Mouse (Mus musculus): Measurements from ENCODE around the gene Kazn. TPM values are rescaled to one million over a fixed set of nuclear protein-coding genes. Genes with fewer than 3 reads are reported as not detected.
A peak's percentile ranks its signal among the peaks of the same experiment; 100 is the strongest.

Gene Kazn
- total RNA-seq, 2 experiments from 2014 or later: 82.9 to 90.9 TPM

DNA sequence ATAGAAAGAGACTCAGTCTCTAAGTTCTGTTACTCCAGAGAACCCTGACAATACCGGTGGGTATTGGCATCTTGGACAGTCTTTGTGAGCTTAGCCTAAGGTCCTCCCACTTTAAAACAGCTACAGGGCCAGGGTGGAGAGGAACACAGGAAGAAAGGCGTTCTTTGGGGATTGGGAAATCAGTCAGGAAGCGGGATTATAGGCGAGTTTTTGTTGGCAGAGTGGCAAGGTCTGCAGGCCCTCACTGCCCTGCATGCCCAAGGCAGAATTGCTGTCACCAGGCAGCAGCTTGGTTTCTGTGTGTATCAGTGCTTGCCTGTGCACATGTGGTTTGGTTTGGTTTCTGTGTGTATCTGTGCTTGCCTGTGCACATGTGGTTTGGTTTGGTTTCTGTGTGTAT, 22.5 kb upstream of the Kazn start:
- no peak overlapping the region for H3K27ac ChIP-seq
- DNase-seq (ENCODE audit: extremely low spot score in 1 of 2, low spot score in 2 of 2): no peak
- no peak for TF ChIP-seq CTCF (IDR thresholded peaks at IDR 0.05)
- intact Hi-C loops (cut with DNase I): no loop called here
- no peak overlapping the region for H3K4me3 ChIP-seq

DNA sequence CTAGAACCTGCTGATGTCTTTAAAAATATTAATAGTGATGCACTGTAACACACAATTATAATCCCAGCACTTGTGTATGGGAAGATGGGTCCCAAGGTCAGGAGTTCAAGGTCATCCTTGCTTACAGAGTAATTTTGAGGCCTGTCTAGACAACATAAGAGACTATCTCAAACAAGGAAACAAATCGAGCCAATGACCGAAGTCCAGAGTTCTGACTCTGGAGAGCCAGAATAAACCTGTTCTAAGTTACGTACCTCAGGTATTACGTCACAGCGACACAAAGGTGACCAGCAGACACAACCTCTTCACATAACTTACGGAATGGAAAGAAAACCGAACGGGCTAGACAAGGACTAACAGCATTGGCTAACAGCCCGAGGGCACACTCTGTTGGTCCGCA, 19.5 kb upstream of the Kazn start:
- intact Hi-C loops (cut with DNase I): loop anchor here (10.0 kb wide), 1 partner anchor 376 kb away; no protein-coding TSS in a partner anchor
- no peak for DNase-seq (ENCODE audit: extremely low spot score in 1 of 2, low spot score in 2 of 2)
- no peak for TF ChIP-seq CTCF (IDR thresholded peaks at IDR 0.05)
- Histone ChIP-seq H3K27ac (no peak overlapping the region), H3K4me3 (no peak overlapping the region)

DNA sequence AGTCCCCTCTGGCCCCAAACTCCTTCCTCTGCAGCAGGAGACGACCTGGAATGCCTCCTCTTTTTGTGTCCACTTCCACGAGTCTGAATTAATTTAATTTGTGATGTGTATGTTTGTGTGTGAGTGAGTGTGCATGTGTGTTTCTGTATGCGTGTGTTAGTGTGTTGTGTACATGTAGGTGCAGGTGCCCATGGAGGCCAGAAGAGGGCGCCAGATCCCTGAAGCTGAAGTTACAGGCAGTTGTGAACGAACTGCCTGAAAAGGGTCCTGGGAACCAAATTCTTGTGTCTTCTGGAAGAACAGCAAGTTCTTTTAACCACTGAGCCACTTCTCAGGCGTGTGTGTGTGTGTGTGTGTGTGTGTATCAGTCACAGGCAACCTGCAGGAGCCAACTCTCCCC, 14.9 kb upstream of the Kazn start:
- peak; percentile 52 for TF ChIP-seq CTCF (IDR thresholded peaks at IDR 0.05)
- Histone ChIP-seq H3K4me3 (no peak overlapping the region), H3K27ac (no peak overlapping the region)
- no peak for DNase-seq (ENCODE audit: extremely low spot score in 1 of 2, low spot score in 2 of 2)
- intact Hi-C loops (cut with DNase I): loop anchor here (5.0 to 10.0 kb wide), 3 partner anchors 93 to 768 kb away; no protein-coding TSS in a partner anchor

DNA sequence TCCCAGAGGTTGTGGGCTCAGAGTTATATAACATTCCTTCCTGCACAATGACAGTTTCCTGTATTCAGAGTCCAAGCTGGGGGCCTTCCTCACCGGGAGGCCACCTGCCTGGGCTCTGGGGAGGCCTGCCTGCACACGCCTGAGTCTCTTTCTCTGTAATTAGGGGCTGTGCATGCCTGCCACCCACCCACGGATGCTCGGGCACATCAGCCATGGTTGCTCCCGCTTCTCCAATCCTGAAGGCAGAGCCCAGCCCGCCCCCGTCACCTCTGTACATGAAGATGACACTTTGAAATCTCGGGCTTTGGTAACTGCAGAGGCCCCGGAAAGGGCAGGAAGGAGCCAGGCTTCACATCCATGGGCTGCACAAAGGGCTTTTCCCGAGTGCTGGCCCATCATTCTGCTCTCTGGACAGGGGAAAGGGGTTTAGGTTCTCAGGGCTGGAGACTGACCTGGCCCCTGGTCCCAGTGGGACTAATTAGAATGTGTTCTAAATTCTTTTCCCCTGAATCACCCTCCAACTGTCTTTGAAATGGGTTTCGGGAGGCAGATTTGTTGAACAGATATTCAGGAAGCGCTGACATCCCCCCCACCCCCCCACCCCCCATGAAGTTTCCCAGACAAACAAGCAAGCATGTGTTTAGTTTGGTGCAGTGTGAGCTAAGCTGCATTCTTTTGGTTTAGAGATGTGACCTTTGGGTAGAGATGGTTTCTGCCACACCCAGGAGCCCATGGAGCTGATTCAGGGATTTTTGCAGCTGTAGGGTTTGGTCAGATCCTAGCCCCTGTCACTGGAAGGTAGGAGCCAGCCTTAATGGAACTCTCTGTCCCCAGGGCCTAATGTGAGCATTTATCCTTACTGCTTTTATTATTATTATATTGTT, 12.5 kb upstream of the Kazn start:
- H3K4me3 ChIP-seq: no peak overlapping the region
- peak in 1 of 2 experiments; percentile 43 for DNase-seq (ENCODE audit: extremely low spot score in 1 of 2, low spot score in 2 of 2)
- no peak overlapping the region for H3K27ac ChIP-seq
- no peak for TF ChIP-seq CTCF (IDR thresholded peaks at IDR 0.05)
- intact Hi-C loops (cut with DNase I): loop anchor here (5.0 to 10.0 kb wide), 3 partner anchors 96 to 771 kb away; no protein-coding TSS in a partner anchor

DNA sequence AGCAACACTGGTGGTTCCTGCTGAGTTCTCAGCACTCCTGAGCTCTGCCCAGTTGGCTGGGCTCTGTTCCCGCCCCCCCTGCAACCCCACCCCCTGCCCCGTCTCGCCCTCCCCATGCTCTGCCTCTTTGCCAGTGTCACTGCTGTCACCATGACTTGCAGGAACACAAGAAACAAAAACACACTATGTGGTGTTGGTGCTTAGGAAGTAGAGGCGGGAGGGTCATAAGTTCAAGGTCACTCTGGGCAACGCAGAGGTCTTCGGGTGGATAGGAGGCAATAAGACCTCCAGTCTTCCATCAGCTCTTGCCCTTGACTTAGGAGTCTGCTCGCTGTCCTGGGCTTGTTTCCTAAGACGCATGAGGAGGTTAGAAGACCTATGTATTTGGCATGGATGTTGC, 10.9 kb upstream of the Kazn start:
- Histone ChIP-seq H3K4me3 (no peak overlapping the region), H3K27ac (no peak overlapping the region)
- no peak for TF ChIP-seq CTCF (IDR thresholded peaks at IDR 0.05)
- intact Hi-C loops (cut with DNase I): loop anchor here (5.0 to 10.0 kb wide), 3 partner anchors 97 to 772 kb away; no protein-coding TSS in a partner anchor
- DNase-seq (ENCODE audit: extremely low spot score in 1 of 2, low spot score in 2 of 2): no peak

DNA sequence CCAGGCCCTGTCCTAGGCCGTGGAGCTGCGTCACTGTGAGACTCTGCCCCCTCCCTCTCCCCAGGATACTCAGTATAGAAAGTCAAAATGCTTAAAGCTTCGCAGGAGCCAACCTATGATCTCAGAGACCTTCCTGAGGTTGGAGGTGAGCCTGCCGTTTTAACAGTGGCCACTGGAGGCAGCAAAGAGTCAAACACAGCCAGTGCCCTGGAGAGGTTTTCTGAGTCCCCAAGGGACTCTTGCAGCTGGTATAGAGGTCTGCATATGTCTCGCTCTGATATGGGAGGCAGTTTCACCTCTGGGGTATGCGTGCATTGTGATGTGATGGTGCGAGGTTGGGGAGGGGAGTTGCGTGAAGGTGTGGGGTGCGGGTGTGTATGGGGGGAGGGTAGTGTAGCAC, 10.2 kb upstream of the Kazn start:
- Histone ChIP-seq H3K4me3 (no peak overlapping the region), H3K27ac (no peak overlapping the region)
- peak; percentile 38 to 55 for DNase-seq (ENCODE audit: extremely low spot score in 1 of 2, low spot score in 2 of 2)
- intact Hi-C loops (cut with DNase I): loop anchor here (5.0 to 10.0 kb wide), 2 partner anchors 245 to 633 kb away; no protein-coding TSS in a partner anchor
- TF ChIP-seq CTCF (IDR thresholded peaks at IDR 0.05): peak; percentile 78

DNA sequence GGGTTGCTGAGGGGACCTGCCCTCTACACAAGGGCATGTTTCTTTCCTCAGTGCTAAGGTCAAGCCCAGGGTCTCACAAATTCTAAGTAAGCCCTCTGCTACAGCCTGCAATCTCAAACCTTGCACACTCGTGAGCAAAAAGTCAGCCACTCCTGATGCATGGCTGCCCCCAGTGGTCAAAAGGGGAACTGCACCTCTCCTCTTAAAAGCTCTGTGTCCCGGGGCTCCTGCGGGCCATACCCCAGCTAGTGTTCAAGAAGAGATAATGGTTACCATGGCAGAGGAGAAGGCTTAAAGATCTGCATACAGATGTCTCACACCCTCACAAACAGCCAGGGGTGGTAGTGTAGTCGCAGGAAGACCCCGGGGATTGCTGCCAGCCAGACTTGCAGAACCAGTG, 9.2 kb upstream of the Kazn start:
- peak; percentile 77 to 84 for DNase-seq (ENCODE audit: extremely low spot score in 1 of 2, low spot score in 2 of 2)
- Histone ChIP-seq H3K27ac (no peak overlapping the region), H3K4me3 (no peak overlapping the region)
- peak; percentile 98 for TF ChIP-seq CTCF (IDR thresholded peaks at IDR 0.05)
- intact Hi-C loops (cut with DNase I): loop anchor here (1.0 to 10.0 kb wide), 3 partner anchors 95 to 634 kb away; no protein-coding TSS in a partner anchor

DNA sequence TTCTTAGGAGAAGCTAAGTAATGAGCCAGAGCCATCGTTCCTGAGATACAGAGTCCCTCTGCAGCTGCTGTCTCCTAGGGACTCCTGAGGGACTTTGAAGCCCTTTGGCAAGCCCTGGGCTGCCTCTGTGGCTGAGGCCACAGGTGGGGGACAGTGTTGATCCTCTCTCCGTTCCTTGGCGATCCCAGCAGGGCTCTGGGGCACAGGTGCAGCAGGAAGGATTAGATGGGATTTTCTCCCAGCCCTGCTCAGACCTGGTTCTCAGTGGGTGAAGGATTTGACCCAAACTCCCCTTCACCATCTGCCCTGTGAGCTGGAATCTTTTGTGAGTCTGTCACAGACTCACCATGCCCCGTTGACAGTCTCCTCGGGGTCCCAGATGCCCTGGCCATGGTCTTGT, 7.5 kb upstream of the Kazn start:
- no peak for DNase-seq (ENCODE audit: extremely low spot score in 1 of 2, low spot score in 2 of 2)
- intact Hi-C loops (cut with DNase I): loop anchor here (5.0 to 10.0 kb wide), 2 partner anchors 242 to 636 kb away; no protein-coding TSS in a partner anchor
- no peak overlapping the region for H3K27ac ChIP-seq
- H3K4me3 ChIP-seq: no peak overlapping the region
- no peak for TF ChIP-seq CTCF (IDR thresholded peaks at IDR 0.05)

DNA sequence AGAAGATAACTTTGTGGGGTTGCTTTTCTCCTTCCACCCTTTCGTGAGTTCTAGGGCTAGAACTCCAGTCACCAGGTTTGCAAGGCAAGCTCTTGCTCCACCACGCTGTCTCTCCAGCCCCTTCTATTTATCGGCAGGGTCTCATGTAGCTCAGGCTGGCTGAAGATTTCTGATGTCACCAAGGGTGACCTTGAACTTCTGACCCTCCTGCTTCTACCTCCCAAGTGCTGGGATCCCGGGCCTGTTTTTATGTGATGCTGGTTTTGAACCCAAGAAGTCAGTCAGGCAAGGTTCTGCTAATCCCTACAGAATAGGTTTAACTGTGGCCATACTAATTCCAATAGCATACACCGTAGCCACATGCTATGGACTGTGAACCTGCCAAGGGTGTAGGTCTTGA, 5.4 kb upstream of the Kazn start:
- Histone ChIP-seq H3K4me3 (no peak overlapping the region), H3K27ac (no peak overlapping the region)
- intact Hi-C loops (cut with DNase I): loop anchor here (5.0 to 10.0 kb wide), 2 partner anchors 240 to 638 kb away; no protein-coding TSS in a partner anchor
- no peak for DNase-seq (ENCODE audit: extremely low spot score in 1 of 2, low spot score in 2 of 2)
- TF ChIP-seq CTCF (IDR thresholded peaks at IDR 0.05): no peak

DNA sequence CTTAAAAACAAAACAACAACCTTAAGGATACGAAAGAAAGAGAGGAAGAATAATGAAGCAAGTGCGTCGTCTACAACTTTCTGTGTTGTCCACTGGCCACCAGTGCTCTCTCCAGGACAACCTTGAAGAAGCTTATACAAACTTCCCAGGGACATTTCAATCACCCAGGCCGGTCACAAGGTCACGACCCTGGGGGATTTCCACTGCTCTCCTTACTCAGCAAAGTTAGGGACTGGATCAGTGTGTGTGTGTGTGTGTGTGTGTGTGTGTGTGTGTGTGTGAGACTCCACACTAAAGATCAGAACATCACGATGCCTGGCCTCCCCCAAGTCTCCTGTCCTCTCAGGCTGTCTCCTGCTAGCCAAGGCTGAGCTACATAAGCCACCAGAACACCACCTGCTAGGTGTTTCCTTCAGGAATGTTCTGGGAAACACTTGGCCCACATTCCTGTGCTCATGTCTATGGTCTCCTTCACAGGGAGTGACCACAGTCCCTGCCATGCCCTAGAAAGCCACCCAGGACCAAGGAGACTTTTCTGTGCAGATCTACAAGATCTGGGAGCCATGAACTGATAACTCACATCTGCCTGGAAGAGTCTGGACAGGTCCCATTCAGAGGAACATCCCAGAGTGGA, 3.7 kb upstream of the Kazn start:
- no peak for TF ChIP-seq CTCF (IDR thresholded peaks at IDR 0.05)
- Histone ChIP-seq H3K27ac (no peak overlapping the region), H3K4me3 (no peak overlapping the region)
- no peak for DNase-seq (ENCODE audit: extremely low spot score in 1 of 2, low spot score in 2 of 2)
- intact Hi-C loops (cut with DNase I): loop anchor here (10.0 kb wide), 1 partner anchor 238 kb away; no protein-coding TSS in a partner anchor

DNA sequence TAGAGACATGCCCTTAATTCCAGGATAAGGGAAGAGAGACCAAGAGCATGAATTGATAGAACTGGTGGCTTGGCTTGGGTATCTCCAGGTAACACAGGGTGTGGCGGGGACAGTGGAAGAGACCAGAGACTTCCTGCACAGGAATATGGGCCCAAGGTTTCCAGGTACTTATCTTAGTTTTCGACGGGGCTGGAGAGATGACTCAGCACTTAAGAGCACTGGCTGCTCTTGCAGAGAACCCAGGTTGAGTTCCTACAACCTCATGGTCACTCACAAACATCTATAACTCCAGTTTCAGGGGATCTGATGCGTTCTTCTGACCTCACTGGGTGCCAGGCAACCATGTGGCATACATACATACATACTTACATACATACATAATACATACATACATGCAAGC, 3.0 kb upstream of the Kazn start:
- no peak for DNase-seq (ENCODE audit: extremely low spot score in 1 of 2, low spot score in 2 of 2)
- no peak for TF ChIP-seq CTCF (IDR thresholded peaks at IDR 0.05)
- H3K27ac ChIP-seq: no peak overlapping the region
- intact Hi-C loops (cut with DNase I): loop anchor here (10.0 kb wide), 1 partner anchor 237 kb away; no protein-coding TSS in a partner anchor
- H3K4me3 ChIP-seq: no peak overlapping the region

DNA sequence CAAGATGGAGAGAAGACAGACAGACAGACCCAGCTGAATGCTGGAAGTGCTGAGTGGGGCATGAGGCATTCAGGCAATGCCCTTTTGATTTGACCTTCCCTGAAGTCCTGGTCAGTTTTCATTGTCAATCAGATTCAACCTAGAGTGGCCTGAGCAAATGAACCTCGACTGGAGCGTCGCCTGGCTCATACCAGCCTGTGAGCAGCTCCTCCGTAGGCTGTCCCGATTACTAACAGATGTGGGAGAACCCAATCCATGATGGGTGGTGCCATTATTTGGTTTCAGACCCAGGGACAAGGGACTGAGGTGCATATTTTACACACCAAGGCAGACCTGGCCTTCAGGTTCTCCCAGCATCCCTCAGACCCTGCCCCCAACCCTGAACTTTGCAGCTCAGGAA, 1.7 kb upstream of the Kazn start:
- intact Hi-C loops (cut with DNase I): loop anchor here (10.0 kb wide), 1 partner anchor 236 kb away; no protein-coding TSS in a partner anchor
- no peak overlapping the region for H3K4me3 ChIP-seq
- no peak for TF ChIP-seq CTCF (IDR thresholded peaks at IDR 0.05)
- no peak overlapping the region for H3K27ac ChIP-seq
- no peak for DNase-seq (ENCODE audit: extremely low spot score in 1 of 2, low spot score in 2 of 2)
